13 mouse cellular contexts compared by ENCODE assay signal in the genomic region with DNA sequence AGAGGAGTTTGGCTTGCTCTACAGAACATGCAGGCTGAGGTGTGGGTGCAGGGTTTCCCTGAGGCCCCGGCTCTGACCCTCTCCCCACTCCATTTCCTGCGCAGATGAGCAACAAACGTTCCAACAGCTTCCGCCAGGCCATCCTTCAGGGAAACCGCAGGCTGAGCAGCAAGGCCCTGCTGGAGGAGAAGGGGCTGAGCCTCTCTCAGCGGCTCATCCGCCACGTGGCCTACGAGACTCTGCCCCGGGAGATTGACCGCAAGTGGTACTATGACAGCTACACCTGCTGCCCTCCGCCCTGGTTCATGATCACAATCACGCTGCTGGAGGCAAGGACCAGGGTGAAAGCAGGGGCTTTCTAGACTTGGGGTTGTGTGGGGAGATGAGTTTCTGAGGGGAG. TPM values are rescaled to one million over a fixed set of nuclear protein-coding genes. Genes with fewer than 3 reads are reported as not detected.
DNase-seq lines count a peak whose midpoint lies in the region; ATAC-seq and TF ChIP-seq lines count a peak whose summit lies in the region.
"Had no signal": no experiment of that assay in that cellular context is flagged by ENCODE, and none has a peak within 500 bp of the region (broad histone marks: within the 10 kb centered on the region; RNA-seq: fewer than 3 reads in every experiment).

No protein-coding gene starts in this region.

- H3K4me1 ChIP-seq in intestine, embryonic 15.5 days (replicated peaks): no peaks in the 10 kb centered on the region
- no peaks in the 10 kb centered on the region for H3K4me1 ChIP-seq in intestine, postnatal 0 days (replicated peaks; ENCODE audit: control insufficient read depth, insufficient read depth, low read length)
- 0 out of 2 replicates have a peak, but pooled peaks cover 4% of the 10 kb centered on the region for H3K4me1 ChIP-seq in liver, embryonic 13.5 days (replicated peaks)
- H3K4me1 ChIP-seq: heart, embryonic 13.5 days; limb, embryonic 13.5 days had no signal

- WGBS in intestine, embryonic 15.5 days: 50% methylated on average over 13 of the region's 13 CpGs
- WGBS in intestine, postnatal 0 days: 49% methylated on average over 13 of the region's 13 CpGs
- WGBS in liver, embryonic 13.5 days (ENCODE audit: insufficient replicate concordance): 21% methylated on average over 13 of the region's 13 CpGs

- no peak for TF ChIP-seq CTCF in intestine, postnatal 0 days (IDR thresholded peaks at IDR 0.05; ENCODE audit: low read depth)

- H3K36me3 ChIP-seq in intestine, embryonic 15.5 days: no peaks in the 10 kb centered on the region
- H3K36me3 ChIP-seq in intestine, postnatal 0 days (ENCODE audit: control insufficient read depth, insufficient read depth): no peaks in the 10 kb centered on the region
- H3K36me3 ChIP-seq in liver, embryonic 13.5 days: no peaks in the 10 kb centered on the region
- H3K36me3 ChIP-seq: heart, embryonic 13.5 days; limb, embryonic 13.5 days had no signal

- no peak for ATAC-seq in intestine, embryonic 15.5 days
- no peak for ATAC-seq in intestine, postnatal 0 days
- ATAC-seq in liver, embryonic 13.5 days (ENCODE audit: low read depth): no peak

- H3K27ac ChIP-seq in intestine, embryonic 15.5 days: no peak overlapping the region
- H3K27ac ChIP-seq in intestine, postnatal 0 days (ENCODE audit: low read depth, low read length): no peak overlapping the region
- H3K27ac ChIP-seq in liver, embryonic 13.5 days: no peak overlapping the region
- H3K27ac ChIP-seq: heart, embryonic 13.5 days; limb, embryonic 13.5 days had no signal

- H3K4me2 ChIP-seq in intestine, embryonic 15.5 days (replicated peaks): no peak overlapping the region
- H3K4me2 ChIP-seq in intestine, postnatal 0 days (replicated peaks; ENCODE audit: low read depth): no peak overlapping the region
- H3K4me2 ChIP-seq in liver, embryonic 13.5 days: no peak overlapping the region
- H3K4me2 ChIP-seq: heart, embryonic 13.5 days; limb, embryonic 13.5 days had no signal

- DNase-seq in T-cell, adult 2 months (ENCODE audit: low spot score): peak; percentile 52
- peak; percentile 15 for DNase-seq in liver, embryonic 13.5 days
- DNase-seq in thymus, postnatal 25 days: peak; percentile 65
- DNase-seq in spleen, adult 18-20 months: no peak
- DNase-seq in right cerebral cortex, postnatal 25 days: no peak
- DNase-seq in adrenal gland, adult (ENCODE audit: inconsistent age in 2 of 2, low spot score in 1 of 2): no peak
- DNase-seq: gastrocnemius, postnatal 10 days; kidney, adult 9 months; lung, postnatal 10 days had no signal

- H3K4me3 ChIP-seq in intestine, embryonic 15.5 days (replicated peaks): no peak overlapping the region
- no peak overlapping the region for H3K4me3 ChIP-seq in intestine, postnatal 0 days (ENCODE audit: low read depth, low read length)
- H3K4me3 ChIP-seq in liver, embryonic 13.5 days (replicated peaks): no peak overlapping the region
- H3K4me3 ChIP-seq: heart, embryonic 13.5 days; limb, embryonic 13.5 days had no signal

- H3K9ac ChIP-seq in intestine, embryonic 15.5 days: 0 out of 2 replicates have a peak overlapping the region, but pooled peaks have one; percentile 5
- H3K9ac ChIP-seq in intestine, postnatal 0 days (ENCODE audit: low read depth, low read length): no peak overlapping the region
- no peak overlapping the region for H3K9ac ChIP-seq in liver, embryonic 13.5 days
- H3K9ac ChIP-seq: heart, embryonic 13.5 days; limb, embryonic 13.5 days had no signal

- no peaks in the 10 kb centered on the region; the same call in 1 of the 2 replicates for H3K27me3 ChIP-seq in intestine, embryonic 15.5 days (replicated peaks)
- H3K27me3 ChIP-seq in intestine, postnatal 0 days (replicated peaks; ENCODE audit: control insufficient read depth, insufficient read depth, low read length): no peaks in the 10 kb centered on the region
- no peaks in the 10 kb centered on the region for H3K27me3 ChIP-seq in liver, embryonic 13.5 days
- H3K27me3 ChIP-seq: limb, embryonic 13.5 days had no signal

- H3K9me3 ChIP-seq in intestine, embryonic 15.5 days: no peaks in the 10 kb centered on the region
- H3K9me3 ChIP-seq in intestine, postnatal 0 days (ENCODE audit: control insufficient read depth): no peaks in the 10 kb centered on the region
- H3K9me3 ChIP-seq in liver, embryonic 13.5 days (replicated peaks): no peaks in the 10 kb centered on the region
- H3K9me3 ChIP-seq: heart, embryonic 13.5 days; limb, embryonic 13.5 days had no signal

RNA-seq across cellular contexts. Expression of gene Rhbdl3, which starts 22.5 kb away (rescaled TPM):
- polyA plus RNA-seq in intestine, embryonic 15.5 days (2015; fragmentation: Nextera tagmentation; extraction: Ambion mirVana): 2.2 and 3.1 TPM in 2 replicates
- 1.3 and 1.4 TPM in 2 replicates for polyA plus RNA-seq in intestine, postnatal 0 days (2015; fragmentation: Nextera tagmentation; extraction: Ambion mirVana)
- 0.08 and 0.12 TPM in 2 replicates for polyA plus RNA-seq in liver, embryonic 13.5 days (2015; fragmentation: Nextera tagmentation; extraction: Ambion mirVana)

RNA-seq across cellular contexts. Expression of gene 5730455P16Rik, which starts 54.6 kb away (rescaled TPM):
- 15.7 and 18.4 TPM in 2 replicates for polyA plus RNA-seq in intestine, embryonic 15.5 days (2015; fragmentation: Nextera tagmentation; extraction: Ambion mirVana)
- polyA plus RNA-seq in intestine, postnatal 0 days (2015; fragmentation: Nextera tagmentation; extraction: Ambion mirVana): 8.7 and 9.1 TPM in 2 replicates
- polyA plus RNA-seq in liver, embryonic 13.5 days (2015; fragmentation: Nextera tagmentation; extraction: Ambion mirVana): 6.9 and 8.1 TPM in 2 replicates

RNA-seq across cellular contexts. Expression of gene Zfp207, which starts 59.8 kb away (rescaled TPM):
- polyA plus RNA-seq in intestine, embryonic 15.5 days (2015; fragmentation: Nextera tagmentation; extraction: Ambion mirVana): 177 and 197 TPM in 2 replicates
- 109 and 113 TPM in 2 replicates for polyA plus RNA-seq in intestine, postnatal 0 days (2015; fragmentation: Nextera tagmentation; extraction: Ambion mirVana)
- polyA plus RNA-seq in liver, embryonic 13.5 days (2015; fragmentation: Nextera tagmentation; extraction: Ambion mirVana): 102 and 131 TPM in 2 replicates

Comparison
In these comparisons a context has a peak if more than half of its experiments do, and no peak if none do; other contexts are left out.
1. DNase-seq: peak in T-cell, adult 2 months (single experiment), liver, embryonic 13.5 days (single experiment) and thymus, postnatal 25 days (single experiment); none in spleen, adult 18-20 months (0 of 2), right cerebral cortex, postnatal 25 days (single experiment) and adrenal gland, adult (0 of 2).